Mouse (Mus musculus) ES-Bruce4 (cell line): ENCODE data around the gene Gm572. TPM values are rescaled to one million over a fixed set of nuclear protein-coding genes. Genes with fewer than 3 reads are reported as not detected.

Experiments
- H3K27ac ChIP-seq: 2 replicates; pipeline ENCODE4 v1.5.1; 2012; ENCODE audit warnings: low read length, inconsistent platforms; ENCODE audit not compliant: insufficient read depth
- H3K27me3 ChIP-seq: 2 replicates; pipeline ENCODE4 v1.6.1; 2012; ENCODE audit warnings: mild to moderate bottlenecking, low read length, inconsistent platforms; ENCODE audit not compliant: control insufficient read depth, poor library complexity, insufficient read depth, severe bottlenecking
- H3K36me3 ChIP-seq: 2 replicates; pipeline ENCODE4 v1.6.1; 2012; ENCODE audit warnings: inconsistent platforms, mild to moderate bottlenecking, low read length, moderate library complexity; ENCODE audit not compliant: control insufficient read depth, poor library complexity, insufficient read depth, severe bottlenecking
- H3K4me1 ChIP-seq: one replicate; pipeline ENCODE4 v1.8.1; 2011; ENCODE audit warnings: low read length; ENCODE audit not compliant: control insufficient read depth, insufficient read depth
- H3K4me3 ChIP-seq: 2 replicates; pipeline ENCODE4 v1.5.1; 2011; ENCODE audit warnings: low read depth, mild to moderate bottlenecking, low read length
- H3K9ac ChIP-seq: 2 replicates; pipeline ENCODE4 v1.6.1; 2012; ENCODE audit warnings: low read depth, mild to moderate bottlenecking, inconsistent platforms; ENCODE audit not compliant: poor library complexity, severe bottlenecking
- H3K9me3 ChIP-seq: replicated peaks from 2 replicates; pipeline ENCODE4 v1.6.1; 2012; ENCODE audit warnings: mild to moderate bottlenecking, low read length, inconsistent platforms; ENCODE audit not compliant: control insufficient read depth, poor library complexity, insufficient read depth, severe bottlenecking
- CTCF ChIP-seq: IDR thresholded peaks from one replicate; pipeline ENCODE4 v1.8.1; 2011; ENCODE audit warnings: low read depth, low read length
- EP300 ChIP-seq: IDR thresholded peaks from 2 replicates; pipeline ENCODE4 v1.6.1; 2011; ENCODE audit warnings: low read depth, low read length; ENCODE audit not compliant: insufficient read depth
- POLR2A ChIP-seq: IDR thresholded peaks from one replicate; pipeline ENCODE4 v1.8.1; 2011; ENCODE audit warnings: low read length; ENCODE audit not compliant: insufficient read depth
- polyA plus RNA-seq: library from polyadenylated mRNA; stranded (reverse); fragments of >200 nt; gene quantifications from 2 replicates; pipeline ENCODE4 v1.2.4, GENCODE M21; 2011; ENCODE audit warnings: low read depth; ENCODE audit not compliant: missing spikeins, insufficient read depth, insufficient read length

Gene Gm572
- polyA plus RNA-seq, 1 experiment = not detected

DNA sequence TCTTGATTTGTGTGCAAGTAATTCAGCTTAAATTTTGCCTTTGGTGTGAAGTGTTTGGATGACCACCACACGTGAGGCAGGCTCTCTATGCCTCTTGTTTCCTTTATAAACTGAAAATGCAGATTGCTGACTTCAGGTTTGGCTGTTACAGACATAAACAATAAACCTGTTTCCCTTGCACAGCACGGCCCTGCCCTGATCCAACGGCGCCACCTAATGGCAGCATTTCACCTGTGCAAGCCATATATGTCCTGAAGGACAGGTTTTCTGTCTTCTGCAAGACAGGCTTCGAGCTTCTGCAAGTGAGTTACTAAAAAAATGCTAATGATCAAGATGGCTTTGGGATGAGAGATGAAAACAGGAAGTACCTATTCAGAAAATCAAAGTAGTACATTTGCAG is 35.4 kb upstream of the Gm572 start:
- Histone ChIP-seq H3K36me3 (0 out of 2 replicates have a peak, but pooled peaks cover 2% of the 10 kb centered on the region), H3K9ac (no peak overlapping the region), H3K27ac (no peak overlapping the region), H3K9me3 (no peaks in the 10 kb centered on the region), H3K4me3 (no peak overlapping the region), H3K4me1 (peaks cover 10% of the 10 kb centered on the region), H3K27me3 (no peaks in the 10 kb centered on the region)
- TF ChIP-seq EP300 = no peak
- peak; percentile 99 for TF ChIP-seq CTCF

DNA sequence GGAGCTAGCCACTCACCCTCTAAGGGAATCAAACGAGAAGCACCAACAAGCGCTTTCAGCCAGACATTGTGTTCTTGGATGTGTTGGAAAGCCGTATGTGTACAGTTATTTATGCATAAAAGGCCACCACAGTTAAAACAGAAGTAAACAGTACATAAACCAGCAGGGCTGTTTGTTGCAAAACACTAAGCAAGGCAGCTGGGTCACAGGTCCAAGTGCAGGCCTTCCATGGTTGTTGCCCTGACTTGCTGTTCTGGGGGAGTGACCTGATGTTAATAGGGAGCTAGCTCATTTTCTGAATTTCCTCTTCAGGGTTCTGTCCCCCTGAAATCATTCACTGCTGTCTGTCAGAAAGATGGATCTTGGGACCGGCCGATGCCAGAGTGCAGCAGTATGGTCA is 33.3 kb upstream of the Gm572 start:
- H3K9me3 ChIP-seq = no peaks in the 10 kb centered on the region
- peaks cover 2% of the 10 kb centered on the region for H3K4me1 ChIP-seq
- no peak for TF ChIP-seq EP300
- TF ChIP-seq POLR2A = no peak
- no peak for TF ChIP-seq CTCF
- H3K4me3 ChIP-seq = no peak overlapping the region
- no peak overlapping the region for H3K27ac ChIP-seq
- H3K27me3 ChIP-seq = no peaks in the 10 kb centered on the region
- no peak overlapping the region for H3K9ac ChIP-seq
- peaks cover 14% of the 10 kb centered on the region for H3K36me3 ChIP-seq

DNA sequence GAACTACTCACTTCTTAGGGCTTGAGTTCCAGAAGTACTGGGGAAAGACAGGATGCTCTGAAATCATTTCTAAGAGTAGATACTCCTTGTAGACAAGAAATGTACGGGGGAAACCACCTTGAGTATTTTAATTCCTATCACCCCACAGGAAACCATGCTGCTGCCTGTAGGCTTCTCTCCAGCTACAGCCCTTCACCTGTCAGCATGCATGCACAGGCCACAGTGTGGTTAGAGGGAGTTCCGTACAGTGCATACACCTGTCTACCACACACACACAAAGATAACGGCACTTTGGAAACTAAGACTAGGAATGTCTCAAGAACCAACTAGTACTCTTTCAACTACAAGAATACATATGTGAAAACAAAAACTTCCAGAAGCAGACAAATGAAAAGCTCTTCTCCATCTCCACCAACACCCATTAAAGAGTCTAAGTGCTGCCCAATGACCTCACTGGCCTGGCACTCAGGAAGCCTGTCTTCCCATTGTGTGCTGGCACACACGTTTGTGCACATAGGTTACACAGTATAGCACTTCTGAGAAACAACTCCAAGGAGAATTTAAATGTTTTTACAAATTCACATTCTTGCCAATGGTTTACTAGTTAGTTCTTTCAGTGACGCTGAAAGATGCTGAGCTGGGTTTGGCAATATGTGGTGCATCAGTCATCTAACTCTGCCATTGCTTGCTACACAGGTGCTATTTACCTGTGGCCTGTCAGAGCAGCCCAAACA is 32.3 kb upstream of the Gm572 start:
- peaks cover 24% of the 10 kb centered on the region for H3K36me3 ChIP-seq
- H3K27ac ChIP-seq = no peak overlapping the region
- H3K4me3 ChIP-seq = no peak overlapping the region
- no peak overlapping the region for H3K9ac ChIP-seq
- H3K27me3 ChIP-seq = no peaks in the 10 kb centered on the region
- TF ChIP-seq EP300 = no peak
- TF ChIP-seq POLR2A = no peak
- TF ChIP-seq CTCF = no peak
- peaks cover 2% of the 10 kb centered on the region for H3K4me1 ChIP-seq
- no peaks in the 10 kb centered on the region for H3K9me3 ChIP-seq

DNA sequence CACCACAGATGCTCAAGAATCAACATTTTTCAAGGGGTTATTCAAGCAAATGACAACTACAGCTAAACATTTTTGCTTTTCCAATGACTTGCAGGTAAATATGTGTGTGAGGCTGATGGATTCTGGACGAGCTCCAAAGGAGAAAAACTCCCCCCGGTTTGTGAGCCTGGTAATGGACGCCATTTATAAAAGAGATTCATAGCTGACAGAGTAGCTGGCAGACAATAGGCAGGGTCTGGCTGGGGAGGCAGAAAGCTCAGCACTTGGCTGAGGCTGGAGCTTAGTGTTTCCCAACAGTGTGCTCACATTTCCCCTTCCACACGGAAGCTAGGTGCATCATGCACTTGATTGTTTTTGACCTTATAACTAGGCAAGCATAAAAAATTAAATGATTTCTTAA is 30.6 kb upstream of the Gm572 start:
- Histone ChIP-seq H3K27me3 (no peaks in the 10 kb centered on the region), H3K36me3 (peaks cover 39% of the 10 kb centered on the region), H3K9ac (no peak overlapping the region), H3K4me3 (no peak overlapping the region), H3K4me1 (peaks cover 2% of the 10 kb centered on the region), H3K9me3 (no peaks in the 10 kb centered on the region), H3K27ac (no peak overlapping the region)
- TF ChIP-seq CTCF (no peak), EP300 (no peak)

DNA sequence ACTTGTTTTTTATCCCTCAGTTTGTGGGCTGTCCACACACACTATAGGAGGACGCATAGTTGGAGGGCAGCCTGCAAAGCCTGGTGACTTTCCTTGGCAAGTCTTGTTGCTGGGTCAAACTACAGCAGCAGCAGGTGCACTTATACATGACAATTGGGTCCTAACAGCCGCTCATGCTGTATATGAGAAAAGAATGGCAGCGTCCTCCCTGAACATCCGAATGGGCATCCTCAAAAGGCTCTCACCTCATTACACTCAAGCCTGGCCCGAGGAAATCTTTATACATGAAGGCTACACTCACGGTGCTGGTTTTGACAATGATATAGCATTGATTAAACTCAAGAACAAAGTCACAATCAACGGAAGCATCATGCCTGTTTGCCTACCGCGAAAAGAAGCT is 29.4 kb upstream of the Gm572 start:
- H3K36me3 ChIP-seq = peaks cover 47% of the 10 kb centered on the region
- no peak overlapping the region for H3K9ac ChIP-seq
- TF ChIP-seq CTCF = no peak
- no peak for TF ChIP-seq POLR2A
- no peak for TF ChIP-seq EP300
- no peak overlapping the region for H3K4me3 ChIP-seq
- no peaks in the 10 kb centered on the region for H3K9me3 ChIP-seq
- H3K4me1 ChIP-seq = peaks cover 2% of the 10 kb centered on the region
- H3K27ac ChIP-seq = peak overlapping the region; percentile 15; the same call in 1 of the 2 replicates
- H3K27me3 ChIP-seq = no peaks in the 10 kb centered on the region

DNA sequence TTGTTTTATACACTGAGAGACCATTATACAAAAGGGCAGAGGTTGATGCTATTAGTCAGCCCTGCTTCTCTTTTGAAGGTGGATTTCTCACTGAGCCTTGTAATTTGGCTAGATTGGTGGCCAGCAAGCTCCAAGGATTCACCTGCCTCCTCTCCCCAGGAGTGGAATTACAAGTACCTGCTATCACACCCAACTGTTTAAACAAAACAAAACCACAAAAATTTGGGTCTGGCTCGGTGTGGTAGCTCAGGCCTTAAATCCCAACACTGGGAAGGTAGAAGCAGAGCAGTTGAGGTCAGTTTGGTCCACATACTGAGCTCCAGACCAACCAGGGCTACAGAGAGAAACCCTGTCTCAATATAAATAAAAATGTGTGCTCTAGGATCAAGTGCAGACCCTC is 23.3 kb upstream of the Gm572 start:
- H3K9me3 ChIP-seq = no peaks in the 10 kb centered on the region
- H3K36me3 ChIP-seq = peaks cover 94% of the 10 kb centered on the region

More for the DNA sequence above, 23.3 kb upstream of the Gm572 start:
- H3K4me1 ChIP-seq = no peaks in the 10 kb centered on the region
- H3K27ac ChIP-seq = no peak overlapping the region
- no peak overlapping the region for H3K9ac ChIP-seq
- TF ChIP-seq POLR2A (no peak), CTCF (no peak), EP300 (no peak)
- H3K27me3 ChIP-seq = no peaks in the 10 kb centered on the region
- H3K4me3 ChIP-seq = no peak overlapping the region
